ENCODE assay signal across 9 mouse cellular contexts in the genomic region with DNA sequence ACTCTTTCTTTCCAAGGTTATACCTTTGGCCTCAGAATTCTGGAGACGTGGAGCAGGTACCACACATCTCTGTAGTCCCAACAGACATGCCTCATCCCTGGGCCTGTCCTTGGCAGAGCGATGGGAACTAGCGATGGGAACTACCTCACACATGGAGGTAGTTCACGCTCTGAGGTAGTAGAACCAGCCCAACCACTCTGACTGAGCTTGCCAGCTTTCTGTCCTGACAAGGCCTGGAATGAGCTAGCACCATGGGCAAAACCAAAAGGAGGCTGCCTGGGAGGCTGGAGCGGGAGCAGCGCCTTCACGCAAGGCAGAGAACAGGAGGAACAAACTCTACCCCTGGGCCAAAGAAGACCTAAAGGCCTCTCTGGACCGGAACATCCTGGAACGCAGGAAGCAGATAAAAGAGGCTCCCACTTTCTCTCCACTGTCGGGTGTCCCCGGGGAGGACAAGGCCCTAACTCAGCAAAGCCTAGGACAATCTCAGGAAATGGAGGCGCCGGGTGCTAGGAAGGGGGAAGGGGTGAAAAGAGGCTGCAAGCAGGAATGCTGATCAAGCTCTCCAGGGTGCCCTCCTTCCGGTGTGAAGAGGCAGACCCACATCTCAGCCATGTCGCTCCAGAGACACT. TPM values are rescaled to one million over a fixed set of nuclear protein-coding genes. Genes with fewer than 3 reads are reported as not detected.
DNase-seq lines count a peak whose midpoint lies in the region; ATAC-seq lines count a peak whose summit lies in the region.
"Had no signal": no experiment of that assay in that cellular context is flagged by ENCODE, and none has a peak within 500 bp of the region (broad histone marks: within the 10 kb centered on the region; RNA-seq: fewer than 3 reads in every experiment).

No protein-coding gene starts in this region.

- no peak overlapping the region for H3K4me2 ChIP-seq in limb, embryonic 13.5 days (replicated peaks)
- H3K4me2 ChIP-seq in heart, embryonic 11.5 days: no peak overlapping the region

- peaks cover 20% of the 10 kb centered on the region for H3K4me1 ChIP-seq in limb, embryonic 13.5 days
- H3K4me1 ChIP-seq in limb, embryonic 10.5 days: peaks cover 21% of the 10 kb centered on the region
- peaks cover 20% of the 10 kb centered on the region for H3K4me1 ChIP-seq in heart, embryonic 11.5 days (ENCODE audit: control insufficient read depth, insufficient read depth, low read length)

- WGBS in limb, embryonic 13.5 days: 67% methylated on average over 15 of the region's 15 CpGs
- 62% methylated on average over 15 of the region's 15 CpGs for WGBS in limb, embryonic 10.5 days
- WGBS in heart, embryonic 11.5 days (ENCODE audit: insufficient replicate concordance): 40% methylated on average over 14 of the region's 15 CpGs

- no peaks in the 10 kb centered on the region for H3K27me3 ChIP-seq in limb, embryonic 13.5 days
- H3K27me3 ChIP-seq in limb, embryonic 10.5 days (ENCODE audit: low read depth, poor library complexity, severe bottlenecking): no peaks in the 10 kb centered on the region
- H3K27me3 ChIP-seq in heart, embryonic 11.5 days (ENCODE audit: control insufficient read depth, insufficient read depth, low read length): no peaks in the 10 kb centered on the region

- no peak for DNase-seq in limb, embryonic 10.5 days (ENCODE audit: low spot score)
- peak; percentile 59 for DNase-seq in kidney, postnatal 14 days
- peak; percentile 74 for DNase-seq in lung, postnatal 36 days
- DNase-seq in frontal cortex, postnatal 10 days (ENCODE audit: low spot score in 2 of 2): no peak
- DNase-seq in left cerebral cortex, adult 9 months (ENCODE audit: low spot score in 2 of 2): no peak
- DNase-seq: forebrain, postnatal 0 days had no signal

- H3K4me3 ChIP-seq in limb, embryonic 13.5 days: no peak overlapping the region
- no peak overlapping the region for H3K4me3 ChIP-seq in limb, embryonic 10.5 days
- H3K4me3 ChIP-seq in heart, embryonic 11.5 days (ENCODE audit: low read depth, low read length): no peak overlapping the region
- H3K4me3 ChIP-seq: myocyte had no signal

- no peak overlapping the region for H3K9ac ChIP-seq in limb, embryonic 13.5 days
- H3K9ac ChIP-seq in heart, embryonic 11.5 days (ENCODE audit: low read depth, low read length): 0 out of 2 replicates have a peak overlapping the region, but pooled peaks have one; percentile 5
- H3K9ac ChIP-seq: forebrain, postnatal 0 days had no signal

- H3K9me3 ChIP-seq in limb, embryonic 13.5 days: no peaks in the 10 kb centered on the region
- H3K9me3 ChIP-seq in limb, embryonic 10.5 days (replicated peaks): no peaks in the 10 kb centered on the region
- no peaks in the 10 kb centered on the region for H3K9me3 ChIP-seq in heart, embryonic 11.5 days (replicated peaks; ENCODE audit: control insufficient read depth, low read length)

- peak overlapping the region; percentile 39; the same call in 1 of the 2 replicates for H3K27ac ChIP-seq in limb, embryonic 13.5 days
- H3K27ac ChIP-seq in limb, embryonic 10.5 days: no peak overlapping the region; the same call in 1 of the 2 replicates
- H3K27ac ChIP-seq in heart, embryonic 11.5 days (ENCODE audit: low read depth, low read length): peak overlapping the region; percentile 41; the same call in 1 of the 2 replicates

- ATAC-seq in limb, embryonic 13.5 days (ENCODE audit: low FRiP score, low read depth): no peak
- ATAC-seq in heart, embryonic 11.5 days (replicated peaks; ENCODE audit: insufficient number of reproducible peaks, low FRiP score, low TSS enrichment): no peak
- ATAC-seq: forebrain, postnatal 0 days had no signal

- H3K36me3 ChIP-seq in limb, embryonic 13.5 days: no peaks in the 10 kb centered on the region
- no peaks in the 10 kb centered on the region for H3K36me3 ChIP-seq in limb, embryonic 10.5 days
- H3K36me3 ChIP-seq in heart, embryonic 11.5 days (ENCODE audit: control insufficient read depth, insufficient read depth, low read length): no peaks in the 10 kb centered on the region

RNA-seq across cellular contexts. Expression of gene Amotl2, which starts 6.9 kb away (rescaled TPM):
- 66.8 and 71.3 TPM in 2 replicates for polyA plus RNA-seq in limb, embryonic 13.5 days (2015; fragmentation: Nextera tagmentation; extraction: Ambion mirVana)
- polyA plus RNA-seq in limb, embryonic 10.5 days (2016; fragmentation: Nextera tagmentation; extraction: Ambion mirVana): 41.6 and 49.1 TPM in 2 replicates
- polyA plus RNA-seq in heart, embryonic 11.5 days (2014; fragmentation: Nextera tagmentation; extraction: Ambion mirVana): 28.7 and 33.7 TPM in 2 replicates

Comparison
In these comparisons a context has a peak if more than half of its experiments do, and no peak if none do; other contexts are left out.
1. DNase-seq: peak in kidney, postnatal 14 days (single experiment) and lung, postnatal 36 days (single experiment); none in limb, embryonic 10.5 days (single experiment), frontal cortex, postnatal 10 days (0 of 2) and left cerebral cortex, adult 9 months (0 of 2).